Mouse (Mus musculus): ENCODE measurements around the gene Pnkp.
A peak's percentile ranks its signal among the peaks of the same experiment; 100 is the strongest.

Gene Pnkp

DNA sequence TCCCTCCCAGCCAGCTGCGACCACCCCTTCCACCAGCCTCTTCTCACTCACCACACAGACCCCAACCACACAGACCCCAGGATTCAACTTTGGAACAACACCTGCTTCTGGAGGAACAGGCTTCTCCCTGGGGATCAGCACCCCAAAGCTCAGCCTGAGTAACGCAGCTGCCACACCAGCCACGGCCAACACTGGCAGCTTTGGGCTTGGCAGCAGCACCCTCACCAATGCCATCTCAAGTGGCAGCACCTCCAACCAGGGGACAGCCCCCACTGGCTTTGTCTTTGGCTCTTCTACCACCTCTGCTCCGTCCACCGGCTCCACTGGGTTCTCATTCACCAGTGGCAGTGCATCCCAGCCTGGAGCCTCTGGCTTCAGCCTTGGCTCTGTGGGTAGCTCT, 28.2 kb upstream of the Pnkp start:
- DNase-seq (ENCODE audit: low spot score), result no peak

DNA sequence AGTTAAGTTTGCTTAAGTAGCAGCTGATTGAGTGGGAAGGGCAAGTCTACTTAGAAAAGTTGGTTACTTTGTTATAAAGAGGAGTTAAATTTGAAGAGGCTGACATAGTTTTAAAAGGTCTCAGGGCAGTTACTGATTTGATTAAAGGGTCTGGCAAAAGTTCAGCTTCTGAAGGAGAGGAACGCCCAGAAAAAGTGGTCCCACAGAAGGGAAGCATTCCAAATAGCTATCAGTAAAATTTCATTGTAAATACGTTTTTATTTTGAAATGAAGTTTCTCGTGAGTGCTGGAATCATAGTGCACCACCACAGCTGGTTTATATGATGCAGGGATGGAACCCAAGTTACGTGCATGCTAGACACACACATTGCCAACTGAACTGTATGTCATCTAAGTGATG, 24.2 kb upstream of the Pnkp start:
- no peak for DNase-seq (ENCODE audit: low spot score)

DNA sequence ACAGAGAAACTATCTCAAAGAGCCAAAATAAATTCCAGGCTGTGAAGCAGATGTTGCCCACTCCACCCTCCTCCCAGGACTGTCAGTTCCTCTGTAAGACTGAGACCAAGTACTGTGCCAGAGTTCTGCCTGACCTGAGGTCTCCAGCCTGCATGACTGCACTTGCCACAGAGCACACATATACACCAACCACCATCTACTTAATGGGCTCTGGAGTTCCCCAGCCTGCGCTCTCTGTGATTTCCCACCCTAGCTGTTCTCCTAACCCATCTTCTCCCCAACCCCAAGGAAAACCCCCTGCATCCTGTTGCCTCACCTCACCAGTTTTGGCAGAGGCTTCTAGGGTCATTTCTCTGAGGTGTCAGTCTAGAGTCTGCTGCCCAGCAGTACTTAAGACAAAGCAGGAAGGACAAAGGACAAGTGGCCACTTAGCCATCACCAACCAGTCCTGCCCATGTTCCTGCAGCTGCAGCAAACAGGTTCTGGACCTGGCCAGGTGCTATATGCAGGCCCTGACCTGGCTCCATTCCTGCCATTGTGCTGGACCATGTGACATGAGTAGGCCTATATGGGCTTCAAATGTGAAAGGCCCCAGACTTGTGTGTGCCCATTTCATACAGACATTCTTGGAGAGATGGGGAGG, 21.4 kb upstream of the Pnkp start:
- no peak for DNase-seq (ENCODE audit: low spot score)

DNA sequence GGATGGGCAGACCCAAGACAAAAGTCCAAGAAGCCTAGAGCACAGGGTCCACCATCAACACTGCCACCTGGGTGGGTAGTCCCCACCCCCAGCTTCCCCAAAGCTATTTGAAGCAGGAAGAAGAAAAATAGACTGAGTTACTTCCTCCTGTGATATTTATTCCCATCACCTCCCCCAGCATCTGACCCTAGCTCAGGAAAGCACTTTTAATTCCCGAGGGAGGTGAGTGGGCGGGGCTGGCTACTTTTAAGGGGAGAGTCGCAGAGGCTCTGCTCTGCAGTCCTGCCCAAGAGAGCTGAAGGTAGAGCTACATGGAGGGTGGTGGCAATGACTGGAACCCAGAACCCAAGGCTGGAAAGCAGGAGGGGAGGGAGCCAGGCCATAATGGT, 20.9 kb upstream of the Pnkp start:
- no peak for DNase-seq (ENCODE audit: low spot score)

DNA sequence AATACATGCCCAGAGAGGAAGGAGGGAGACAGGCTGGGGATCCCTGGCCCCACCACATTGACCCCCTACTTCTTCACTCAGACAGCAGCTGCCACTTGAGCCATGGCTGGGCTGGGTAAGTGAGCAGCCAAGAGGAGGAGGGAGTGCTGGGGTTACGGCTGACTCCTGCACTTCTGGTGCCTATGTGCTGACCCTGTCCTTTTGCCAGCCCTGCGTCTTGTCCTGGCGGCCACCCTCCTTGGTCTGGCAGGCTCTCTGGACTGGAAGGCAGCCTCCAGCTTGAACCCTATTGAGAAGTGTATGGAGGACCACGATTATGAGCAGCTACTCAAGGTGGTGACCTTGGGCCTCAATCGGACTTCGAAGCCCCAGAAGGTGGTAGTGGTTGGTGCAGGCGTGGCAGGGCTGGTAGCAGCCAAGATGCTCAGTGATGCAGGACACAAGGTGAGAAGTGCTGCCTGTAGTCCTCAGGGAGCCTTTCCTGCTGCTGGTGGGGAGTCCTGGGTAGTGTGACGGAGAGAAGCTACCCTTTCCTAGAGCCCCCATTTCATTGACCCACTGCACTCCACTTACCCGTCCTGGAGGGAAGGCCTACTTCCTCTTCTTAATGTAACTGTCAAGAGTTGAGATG, 20.4 kb upstream of the Pnkp start:
- DNase-seq (ENCODE audit: low spot score), result no peak

DNA sequence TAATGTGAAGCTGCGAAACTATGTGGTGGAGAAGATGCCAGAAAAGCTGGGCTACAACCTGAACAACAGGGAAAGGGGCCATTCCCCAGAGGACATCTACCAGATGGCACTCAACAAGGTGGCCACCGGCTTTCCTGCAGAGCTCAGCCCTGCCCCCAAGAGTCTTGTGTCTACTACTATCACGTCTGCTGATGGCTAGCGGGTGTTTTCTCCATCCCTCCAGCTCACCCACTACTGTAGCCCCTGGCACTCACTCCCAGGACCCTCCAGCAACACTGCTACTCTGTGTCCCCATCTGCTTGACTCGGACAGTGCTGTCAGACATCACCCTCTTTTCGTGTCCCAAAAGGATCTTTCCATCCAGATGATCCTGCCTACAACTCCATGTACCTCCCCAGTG, 18.9 kb upstream of the Pnkp start:
- DNase-seq (ENCODE audit: low spot score), result no peak

DNA sequence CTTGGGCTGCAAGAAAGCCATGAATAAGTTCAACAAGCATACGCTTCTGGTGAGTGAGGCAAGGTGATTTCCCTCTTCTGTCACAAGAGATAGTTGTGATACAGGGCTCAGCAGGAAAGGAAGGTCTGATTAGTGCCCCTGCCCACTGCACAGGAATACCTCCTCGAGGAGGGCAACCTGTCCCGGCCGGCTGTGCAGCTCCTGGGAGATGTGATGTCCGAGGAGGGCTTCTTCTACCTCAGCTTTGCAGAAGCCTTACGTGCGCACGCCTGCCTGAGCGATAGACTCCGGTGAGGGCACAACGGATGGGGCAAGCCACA, 17.8 kb upstream of the Pnkp start:
- DNase-seq (ENCODE audit: low spot score), result no peak

DNA sequence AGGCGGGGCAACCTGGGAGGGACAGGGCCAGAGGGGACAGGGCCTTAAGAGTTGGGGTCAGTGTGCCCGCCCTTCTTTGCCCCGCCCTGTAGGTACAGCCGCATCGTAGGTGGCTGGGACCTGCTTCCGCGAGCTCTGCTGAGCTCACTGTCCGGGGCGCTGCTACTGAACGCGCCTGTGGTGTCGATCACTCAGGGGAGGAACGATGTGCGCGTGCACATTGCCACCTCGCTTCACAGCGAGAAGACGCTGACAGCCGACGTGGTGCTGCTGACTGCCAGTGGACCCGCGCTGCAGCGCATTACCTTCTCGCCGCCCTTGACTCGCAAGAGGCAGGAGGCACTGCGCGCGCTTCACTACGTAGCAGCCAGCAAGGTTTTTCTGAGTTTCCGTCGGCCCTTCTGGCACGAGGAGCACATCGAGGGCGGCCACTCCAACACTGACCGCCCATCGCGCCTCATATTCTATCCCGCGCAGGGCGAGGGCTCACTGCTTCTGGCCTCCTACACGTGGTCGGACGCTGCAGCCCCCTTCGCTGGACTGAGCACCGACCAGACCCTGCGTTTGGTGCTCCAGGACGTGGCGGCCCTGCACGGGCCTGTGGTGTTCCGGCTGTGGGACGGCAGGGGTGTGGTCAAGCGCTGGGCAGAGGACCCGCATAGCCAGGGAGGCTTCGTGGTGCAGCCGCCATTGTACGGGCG, 17.3 kb upstream of the Pnkp start:
- no peak for DNase-seq (ENCODE audit: low spot score)

DNA sequence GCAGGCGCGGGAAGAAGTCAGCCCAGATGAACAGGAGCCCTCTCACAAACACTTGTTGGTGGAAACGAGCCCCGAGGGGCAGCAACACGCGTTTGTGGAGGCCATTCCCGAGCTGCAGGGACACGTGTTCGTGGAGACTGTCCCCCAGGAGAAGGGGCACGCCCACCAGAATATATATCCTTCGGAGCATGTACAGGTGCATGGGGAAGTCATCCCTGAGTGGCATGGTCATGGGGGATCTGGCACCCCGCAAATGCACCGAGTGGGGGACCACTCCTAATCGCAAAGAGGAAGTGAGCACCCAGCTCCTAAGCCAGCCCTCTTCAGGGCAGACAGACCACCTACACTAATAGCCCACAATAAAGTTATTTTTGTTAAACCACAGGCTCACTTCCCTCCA, 16.5 kb upstream of the Pnkp start:
- DNase-seq (ENCODE audit: low spot score), result no peak

DNA sequence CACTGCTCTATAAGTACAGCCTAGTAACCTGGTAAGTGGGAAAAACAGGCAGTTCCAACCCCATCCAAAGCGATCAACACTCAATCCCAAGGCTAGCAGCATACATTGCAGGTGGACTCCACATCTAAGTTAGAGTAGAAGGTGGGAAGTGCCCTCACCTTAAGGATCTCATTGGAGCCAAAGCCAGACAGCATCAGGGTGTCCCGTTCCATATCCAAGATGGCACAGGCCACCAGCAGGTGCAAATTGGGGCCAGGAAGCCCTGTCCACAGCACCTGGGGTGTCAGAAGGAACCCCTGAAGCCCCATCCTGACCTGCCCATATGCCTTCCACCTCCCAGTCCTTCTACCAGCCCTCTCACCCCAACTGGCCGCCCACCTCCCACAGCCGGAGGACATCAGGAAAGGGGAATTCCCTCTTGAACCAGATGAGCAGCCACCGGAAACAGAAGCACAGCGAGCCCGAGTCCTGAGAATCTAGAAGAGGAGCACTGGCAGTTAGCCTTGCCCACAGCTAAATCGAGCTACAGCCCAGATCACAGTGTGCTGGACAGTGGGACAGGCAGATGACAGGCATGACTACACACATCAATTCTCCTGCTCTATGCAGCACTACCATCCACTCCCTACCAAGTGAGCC, 15.0 kb upstream of the Pnkp start:
- DNase-seq (ENCODE audit: low spot score), result no peak

DNA sequence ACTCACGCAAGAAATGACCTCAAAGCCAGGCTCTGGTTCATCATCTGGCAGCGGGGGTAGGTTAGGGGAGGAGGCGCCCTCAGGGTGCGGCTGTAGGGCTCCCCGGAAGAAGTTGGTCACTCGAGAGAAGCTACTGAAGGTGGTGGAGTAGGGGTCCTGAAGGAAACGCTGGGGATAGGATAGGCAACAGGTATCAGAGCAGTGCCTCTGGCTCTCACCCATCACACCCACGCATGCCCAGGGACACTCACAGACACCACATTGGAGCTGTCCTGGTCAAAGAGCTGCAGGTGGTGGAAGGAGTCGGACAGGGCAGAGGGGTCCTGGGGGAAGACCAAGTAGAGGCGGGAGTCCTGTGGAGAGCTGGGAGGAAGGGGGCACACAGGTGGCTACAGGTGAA, 11.9 kb upstream of the Pnkp start:
- DNase-seq (ENCODE audit: low spot score), result no peak

DNA sequence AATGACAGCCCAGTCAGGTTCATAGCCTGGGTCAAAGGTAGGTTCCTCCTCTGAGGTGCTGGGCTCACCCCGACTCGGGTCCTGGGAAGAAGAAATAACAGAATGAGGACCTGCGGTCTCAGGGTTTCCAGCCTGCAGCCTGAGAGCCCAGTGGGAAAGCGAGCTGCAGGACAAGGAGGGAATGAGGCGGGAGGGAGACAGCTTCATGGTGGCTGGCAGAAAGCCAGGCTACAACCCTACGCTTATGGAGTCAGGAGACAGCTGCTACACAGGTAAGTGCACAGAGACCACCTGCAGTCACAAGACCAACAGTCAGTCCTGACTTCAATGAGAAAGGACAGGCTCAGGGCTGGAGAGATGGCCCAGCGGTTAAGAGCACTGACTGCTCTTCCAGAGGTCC, 10.1 kb upstream of the Pnkp start:
- DNase-seq (ENCODE audit: low spot score), result no peak

DNA sequence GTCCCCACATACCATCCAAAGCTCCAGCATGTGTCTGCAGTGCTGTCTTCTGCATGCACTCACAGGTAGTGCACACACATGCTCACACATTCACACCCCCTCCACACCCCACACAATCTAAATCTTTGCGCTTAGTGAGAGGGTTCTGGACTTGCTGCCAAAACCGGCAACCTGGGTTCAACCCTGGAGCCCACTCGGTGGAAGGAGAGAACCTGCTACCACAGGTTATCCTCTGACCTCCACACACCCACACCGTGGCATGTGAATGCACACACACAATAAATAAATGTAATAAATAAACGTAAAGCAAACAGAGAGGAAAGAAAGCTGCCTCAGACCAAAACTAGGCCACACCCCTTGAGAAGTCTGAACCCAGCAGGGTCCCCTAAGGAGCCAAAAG, 9.2 kb upstream of the Pnkp start:
- no peak for DNase-seq (ENCODE audit: low spot score)

DNA sequence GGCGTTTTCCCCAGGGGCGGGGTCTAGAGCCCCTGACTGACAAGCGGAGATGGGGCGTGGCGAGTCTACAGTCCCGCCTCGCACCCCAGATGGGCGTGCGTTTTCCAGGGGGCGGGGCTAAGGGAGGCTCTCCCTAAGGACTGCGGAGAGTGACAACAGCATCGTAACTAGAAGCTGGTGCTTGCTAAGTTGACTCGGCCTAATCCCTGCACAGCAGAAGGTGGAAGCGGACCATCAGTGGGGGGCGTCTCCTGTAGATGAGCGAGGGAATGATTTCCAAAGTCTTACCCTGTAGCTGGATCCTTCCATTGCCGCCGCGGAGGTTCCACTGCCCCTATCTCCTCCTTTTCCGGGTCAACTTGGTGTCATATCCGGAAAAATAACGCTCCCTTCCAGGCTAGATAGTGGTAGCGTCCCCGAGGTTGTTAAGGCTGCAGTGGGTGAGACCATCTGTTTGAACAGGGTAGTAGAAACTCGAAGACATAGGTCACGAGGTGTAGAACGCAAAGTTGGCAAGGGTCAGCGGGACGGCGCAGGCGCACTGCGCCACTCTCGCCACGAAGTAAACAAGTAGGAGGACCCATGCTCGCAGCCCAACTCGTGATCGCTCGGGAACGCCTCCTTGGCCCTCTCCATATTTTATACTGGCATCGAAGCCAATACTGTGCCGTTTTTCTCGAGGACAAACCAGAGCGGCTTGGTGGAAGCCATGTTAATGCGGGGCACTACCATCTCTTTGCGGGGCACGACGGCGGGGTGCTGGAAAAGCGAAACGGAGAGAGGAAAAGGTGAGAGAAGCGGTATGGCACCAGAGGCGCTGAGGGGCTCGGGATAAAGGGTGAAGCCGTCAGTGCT, 8.2 kb upstream of the Pnkp start, which contains the start of the genes Akt1s1 and Tbc1d17:
Gene Akt1s1 (plus strand): TSS at position 431 of the 855 bp plus-strand sequence.
Gene Tbc1d17 (minus strand): TSS at position 519 of the 855 bp plus-strand sequence.
- DNase-seq (ENCODE audit: low spot score), result peak; percentile 100

DNA sequence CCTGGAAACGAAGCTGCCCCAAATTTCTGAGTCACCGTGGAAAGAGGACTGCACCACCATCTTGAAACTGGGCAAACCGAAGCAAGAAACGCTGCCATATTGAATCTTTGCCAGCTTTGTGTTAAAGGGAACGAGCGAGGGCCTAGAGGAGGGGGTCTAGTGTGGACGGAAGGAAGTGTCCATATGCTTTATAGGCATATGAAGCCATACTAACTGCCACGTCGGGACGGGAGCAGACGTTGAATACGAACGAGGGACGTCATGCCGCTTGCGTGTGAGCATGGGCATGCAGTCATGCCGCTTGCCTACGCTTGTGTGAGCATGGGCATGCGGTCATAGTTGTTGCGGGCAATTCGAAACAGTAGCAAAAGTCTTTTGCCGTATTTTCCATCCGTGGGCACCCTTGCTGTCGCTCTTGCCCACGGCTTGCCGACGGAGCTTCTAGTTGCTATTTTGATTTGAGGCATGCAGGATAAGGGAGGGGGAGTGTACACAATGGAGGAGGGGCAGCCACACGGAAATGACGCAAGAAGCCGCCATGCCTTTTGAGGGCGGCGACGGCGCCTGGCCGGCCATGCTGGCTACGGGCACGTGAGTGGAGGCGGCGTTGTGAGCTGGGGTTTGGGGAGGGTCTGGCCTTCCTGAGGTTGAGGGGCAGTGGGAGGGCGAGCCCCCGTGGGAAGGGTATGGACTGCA, 7.4 kb upstream of the Pnkp start:
- DNase-seq (ENCODE audit: low spot score), result peak; percentile 94

DNA sequence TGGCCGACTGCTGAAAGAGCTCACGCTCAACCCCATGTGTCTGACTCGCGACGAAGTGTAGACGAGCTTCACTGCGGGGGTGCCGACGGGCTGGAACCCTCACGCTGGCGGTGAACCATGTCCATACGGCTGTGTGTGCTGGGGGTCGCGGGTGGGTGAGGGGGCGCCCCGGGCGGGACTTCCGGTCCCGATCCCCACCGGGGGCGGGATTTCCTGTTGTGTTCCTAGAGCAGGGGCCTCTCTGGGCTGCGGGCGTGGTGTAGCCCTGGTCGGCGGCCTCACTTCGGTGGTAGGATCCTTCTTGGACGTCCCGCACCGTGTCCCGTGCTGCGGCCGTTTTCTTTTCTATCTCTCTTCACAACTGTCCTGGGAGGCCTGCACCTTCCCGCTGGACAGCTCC, 6.8 kb upstream of the Pnkp start:
- DNase-seq (ENCODE audit: low spot score), result no peak

DNA sequence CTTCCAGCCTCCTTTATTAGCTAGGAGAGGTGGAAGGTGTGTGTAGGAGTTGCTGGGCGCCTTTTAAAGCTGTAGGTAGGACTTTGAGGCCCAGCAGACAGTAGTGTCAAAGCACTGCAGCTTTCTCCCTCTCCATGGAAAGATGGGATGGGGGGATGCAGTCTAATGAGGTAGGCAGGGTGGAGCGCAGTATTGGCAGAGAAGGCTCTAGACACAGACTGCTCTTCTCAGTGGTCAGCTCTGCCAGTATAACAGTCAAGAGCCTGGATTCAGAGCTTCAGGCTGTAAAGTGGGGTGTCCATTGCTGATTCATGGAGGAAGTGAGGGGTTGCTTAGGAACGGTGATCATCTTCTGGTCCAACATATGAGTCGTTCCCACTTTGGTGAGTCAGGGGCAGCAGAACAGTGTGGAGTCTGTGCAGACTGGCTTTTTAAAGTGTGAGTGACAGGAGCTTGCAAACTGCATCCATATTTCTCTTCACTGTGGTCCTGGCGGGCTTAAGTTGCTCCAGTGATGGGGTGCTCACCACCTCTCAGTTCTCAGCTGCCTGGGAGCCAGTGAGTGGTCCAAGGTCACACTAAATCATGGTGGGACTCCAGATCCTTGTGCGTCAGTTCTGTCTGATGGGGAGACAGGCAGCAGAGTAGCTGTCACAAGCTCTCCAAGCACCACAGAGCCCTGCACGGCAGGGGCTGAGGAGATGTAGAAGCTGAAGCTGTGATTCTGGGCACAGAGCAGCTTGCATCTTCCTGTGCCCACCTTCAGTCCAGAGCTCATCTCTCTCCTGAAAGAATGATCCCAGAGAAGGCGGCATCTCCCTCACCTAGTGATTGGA, 5.9 kb upstream of the Pnkp start:
- DNase-seq (ENCODE audit: low spot score), result no peak

DNA sequence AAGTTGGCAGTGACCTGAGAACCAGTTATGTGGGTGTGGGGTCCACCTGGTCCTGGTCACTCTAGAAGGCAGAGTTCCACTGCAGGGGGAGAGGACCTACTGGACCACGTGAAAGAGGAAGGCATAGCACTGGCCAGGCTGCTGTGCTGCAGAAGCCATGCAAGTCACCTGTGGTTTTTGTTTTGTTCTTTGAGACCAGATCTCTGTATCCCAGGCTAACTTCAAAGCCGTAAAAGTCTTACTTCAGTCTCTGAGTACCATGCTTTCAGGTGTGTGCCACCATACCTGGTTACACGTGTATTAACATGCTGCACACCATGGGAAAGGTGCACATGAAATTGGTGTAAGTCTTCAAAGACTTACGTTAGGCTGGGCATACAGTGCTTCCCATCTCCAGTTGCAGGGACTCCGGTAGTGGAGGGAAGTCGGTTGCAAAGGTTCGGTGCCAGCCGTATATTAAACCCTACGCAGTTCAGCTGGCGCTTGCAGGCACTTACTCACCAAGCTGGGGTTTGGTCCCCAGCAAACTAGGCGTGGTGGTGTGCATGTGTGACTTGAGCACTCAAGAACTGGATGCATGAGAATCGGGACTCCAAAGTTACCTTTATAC, 5.2 kb upstream of the Pnkp start:
- DNase-seq (ENCODE audit: low spot score), result no peak

DNA sequence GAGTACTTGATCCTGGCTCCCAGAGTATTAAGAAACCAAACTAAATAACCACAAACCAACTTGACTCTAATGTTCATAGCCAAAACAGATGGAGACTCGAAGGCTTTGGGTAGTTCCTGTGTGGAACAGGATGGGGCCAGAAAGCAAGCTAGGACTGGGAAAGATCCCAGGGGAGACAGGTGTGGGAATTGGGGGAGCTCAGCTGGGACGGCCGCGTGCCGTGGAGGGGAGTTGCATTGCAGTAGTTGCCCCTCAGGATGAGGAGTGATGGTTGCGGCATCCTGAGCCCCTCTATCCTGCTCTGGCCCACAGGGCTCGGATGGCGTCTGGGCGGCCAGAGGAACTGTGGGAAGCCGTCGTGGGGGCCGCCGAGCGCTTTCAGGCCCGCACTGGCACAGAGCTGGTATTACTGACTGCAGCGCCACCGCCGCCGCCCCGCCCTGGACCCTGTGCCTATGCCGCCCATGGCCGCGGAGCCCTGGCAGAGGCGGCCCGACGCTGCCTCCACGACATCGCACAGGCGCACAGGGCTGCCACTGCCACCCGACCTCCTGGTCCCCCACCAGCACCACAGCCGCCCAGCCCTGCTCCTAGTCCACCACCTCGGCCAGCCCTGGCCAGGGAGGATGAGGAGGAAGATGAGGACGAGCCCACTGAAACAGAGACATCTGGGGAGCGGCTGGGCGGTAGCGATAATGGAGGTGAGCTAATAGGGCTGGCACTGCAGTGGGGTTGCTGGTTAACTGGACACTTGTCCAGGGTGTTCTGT, 4.5 kb upstream of the Pnkp start:
- DNase-seq (ENCODE audit: low spot score), result no peak

DNA sequence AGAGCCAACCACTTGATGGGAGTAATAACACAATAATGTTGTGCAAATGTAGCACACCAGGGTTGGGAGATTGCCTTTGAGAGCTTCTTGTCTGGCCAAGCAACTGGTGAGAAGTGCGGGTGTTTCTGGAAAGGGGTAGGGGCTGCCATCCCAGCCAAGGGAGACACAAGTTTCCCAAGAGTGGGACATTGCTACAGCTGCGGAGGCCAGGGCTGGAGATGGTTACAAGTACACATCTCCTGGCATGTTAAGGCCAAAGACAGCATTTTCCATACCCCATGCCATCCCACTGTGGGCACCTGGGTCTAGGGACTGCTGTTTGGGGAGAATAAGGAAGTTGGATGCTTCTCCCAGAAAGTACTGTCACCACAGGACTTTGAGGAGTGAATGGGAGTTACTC, 3.9 kb upstream of the Pnkp start:
- no peak for DNase-seq (ENCODE audit: low spot score)
